Mouse (Mus musculus) intestine, postnatal 0 days (tissue): ENCODE data around the gene Nus1. TPM values are rescaled to one million over a fixed set of nuclear protein-coding genes. Genes with fewer than 3 reads are reported as not detected.

Experiments
- ATAC-seq: fragments of 200-750 bp; cut with Nextera tagmentation; 2 replicates; pipeline ENCODE4 v1.8.0; 2017; ENCODE audit warnings: mild to moderate bottlenecking, moderate TSS enrichment, moderate library complexity
- H3K27ac ChIP-seq: fragments of 300-500 bp; sonication (generic); 2 replicates; pipeline ENCODE4 v1.5.1; 2014; ENCODE audit warnings: mild to moderate bottlenecking, low read depth, low read length, moderate library complexity
- H3K27me3 ChIP-seq: fragments of 300-500 bp; sonication (generic); replicated peaks from 2 replicates; pipeline ENCODE4 v1.6.1; 2014; ENCODE audit warnings: low read length, mixed read lengths; ENCODE audit not compliant: control insufficient read depth, insufficient read depth
- H3K36me3 ChIP-seq: fragments of 300-500 bp; sonication (generic); 2 replicates; pipeline ENCODE4 v1.6.1; 2014; ENCODE audit warnings: mild to moderate bottlenecking, moderate library complexity; ENCODE audit not compliant: control insufficient read depth, insufficient read depth
- H3K4me1 ChIP-seq: fragments of 300-500 bp; sonication (generic); replicated peaks from 2 replicates; pipeline ENCODE4 v1.6.1; 2014; ENCODE audit warnings: antibody characterized with exemption, low read length, mixed read lengths; ENCODE audit not compliant: control insufficient read depth, insufficient read depth
- H3K4me2 ChIP-seq: fragments of 300-500 bp; sonication (generic); replicated peaks from 2 replicates; pipeline ENCODE4 v1.6.1; 2014; ENCODE audit warnings: low read depth, mild to moderate bottlenecking, moderate library complexity
- H3K4me3 ChIP-seq: fragments of 300-500 bp; sonication (generic); 2 replicates; pipeline ENCODE4 v1.5.1; 2014; ENCODE audit warnings: low read depth, low read length
- H3K9ac ChIP-seq: fragments of 300-500 bp; sonication (generic); 2 replicates; pipeline ENCODE4 v1.6.1; 2014; ENCODE audit warnings: mild to moderate bottlenecking, low read depth, low read length
- H3K9me3 ChIP-seq: fragments of 300-500 bp; sonication (generic); 2 replicates; pipeline ENCODE4 v1.6.1; 2016; ENCODE audit warnings: mixed run types; ENCODE audit not compliant: control insufficient read depth
- CTCF ChIP-seq: sonication (generic); IDR thresholded peaks from 2 replicates; pipeline ENCODE4 v1.5.1; 2016; ENCODE audit warnings: low read depth, mild to moderate bottlenecking, control low read depth, antibody characterized with exemption, moderate library complexity
- WGBS: fragments of 180-500 bp; shearing (Covaris S2); extraction: QIAGEN DNeasy Blood & Tissue Kit; methylation state at CpG from one replicate; pipeline ENCODE4 v1.1.7; 2014; 5-methylcytosine and 5-hydroxymethylcytosine counted together
- polyA plus RNA-seq: library from polyadenylated mRNA; unstranded; fragments of >200 nt; fragmentation: Nextera tagmentation; extraction: Ambion mirVana; gene quantifications from 2 replicates; pipeline ENCODE4 v1.2.1, GENCODE M21; 2015

Nus1 gene
- 24.7 and 26.4 TPM in 2 replicates for polyA plus RNA-seq

GRCm38 (mm10) chr10:52417299-52417997, at the start of gene Nus1:
TSS of gene Nus1 (plus strand) at chr10:52417547.
- ATAC-seq, result peak; percentile 95
- peaks cover 6% of the 10 kb centered on the region; the same call in 1 of the 2 replicates for H3K4me1 ChIP-seq
- under 1% methylated on average over 56 of the region's 79 CpGs for WGBS

GRCm38 (mm10) chr10:52368376-52368775, 49.0 kb upstream of the Nus1 start:
- H3K4me2 ChIP-seq, result no peak overlapping the region
- TF ChIP-seq CTCF, result no peak
- H3K9me3 ChIP-seq, result no peaks in the 10 kb centered on the region
- no peak overlapping the region for H3K27ac ChIP-seq
- no peak overlapping the region for H3K9ac ChIP-seq
- H3K4me1 ChIP-seq, result no peaks in the 10 kb centered on the region
- no peak for ATAC-seq
- H3K27me3 ChIP-seq, result no peaks in the 10 kb centered on the region
- H3K36me3 ChIP-seq, result no peaks in the 10 kb centered on the region
- H3K4me3 ChIP-seq, result no peak overlapping the region
- 76% methylated on average over 4 of the region's 4 CpGs for WGBS

More at GRCm38 (mm10) chr10:52417299-52417997, at the start of gene Nus1:
- peak; percentile 98 for TF ChIP-seq CTCF
- H3K36me3 ChIP-seq, result no peaks in the 10 kb centered on the region
- H3K9me3 ChIP-seq, result no peaks in the 10 kb centered on the region
- H3K9ac ChIP-seq, result peak within 1 kb of the TSS; percentile 94
- peak within 1 kb of the TSS; percentile 100 for H3K4me3 ChIP-seq
- peak within 1 kb of the TSS; percentile 73 for H3K4me2 ChIP-seq
- peak within 1 kb of the TSS; percentile 96 for H3K27ac ChIP-seq
- H3K27me3 ChIP-seq, result no peaks in the 10 kb centered on the region

- Histone ChIP-seq H3K9me3 (no peaks in the 10 kb centered on the region), H3K9ac (no peak overlapping the region), H3K27ac (no peak overlapping the region), H3K36me3 (no peaks in the 10 kb centered on the region), H3K4me3 (no peak overlapping the region), H3K27me3 (no peaks in the 10 kb centered on the region), H3K4me2 (no peak overlapping the region), H3K4me1 (0 out of 2 replicates have a peak, but pooled peaks cover 3% of the 10 kb centered on the region)
- 39% methylated on average over 4 of the region's 4 CpGs for WGBS
- no peak for TF ChIP-seq CTCF
- ATAC-seq, result no peak; the same call in 1 of the 2 replicates
Observed at GRCm38 (mm10) chr10:52373834-52374233, 43.5 kb upstream of the Nus1 start.

GRCm38 (mm10) chr10:52374651-52375050, 42.7 kb upstream of the Nus1 start:
- ATAC-seq, result no peak
- Histone ChIP-seq H3K4me1 (0 out of 2 replicates have a peak, but pooled peaks cover 3% of the 10 kb centered on the region), H3K27me3 (no peaks in the 10 kb centered on the region)

GRCm38 (mm10) chr10:52376422-52376821, 40.9 kb upstream of the Nus1 start:
- TF ChIP-seq CTCF, result no peak
- Histone ChIP-seq H3K27ac (no peak overlapping the region), H3K4me3 (no peak overlapping the region), H3K27me3 (no peaks in the 10 kb centered on the region), H3K36me3 (no peaks in the 10 kb centered on the region), H3K9ac (no peak overlapping the region), H3K4me2 (no peak overlapping the region), H3K4me1 (0 out of 2 replicates have a peak, but pooled peaks cover 3% of the 10 kb centered on the region), H3K9me3 (no peaks in the 10 kb centered on the region)
- no peak for ATAC-seq
- WGBS, result 62% methylated on average over 2 of the region's 2 CpGs

More at GRCm38 (mm10) chr10:52374651-52375050, 42.7 kb upstream of the Nus1 start:
- Histone ChIP-seq H3K9ac (no peak overlapping the region), H3K4me2 (no peak overlapping the region), H3K27ac (no peak overlapping the region), H3K4me3 (no peak overlapping the region), H3K36me3 (no peaks in the 10 kb centered on the region), H3K9me3 (no peaks in the 10 kb centered on the region)
- TF ChIP-seq CTCF, result no peak

GRCm38 (mm10) chr10:52377813-52378212, 39.5 kb upstream of the Nus1 start:
- 94% methylated on average over 2 of the region's 2 CpGs for WGBS
- Histone ChIP-seq H3K4me3 (no peak overlapping the region), H3K4me1 (0 out of 2 replicates have a peak, but pooled peaks cover 3% of the 10 kb centered on the region), H3K9ac (no peak overlapping the region), H3K9me3 (no peaks in the 10 kb centered on the region), H3K36me3 (no peaks in the 10 kb centered on the region), H3K27me3 (no peaks in the 10 kb centered on the region), H3K4me2 (no peak overlapping the region), H3K27ac (no peak overlapping the region)
- no peak for ATAC-seq
- no peak for TF ChIP-seq CTCF
